In genomic region chrX:58031671-58032605, GRCm38 (mm10) we compare ENCODE assay signal across 8 mouse cellular contexts. TPM values are rescaled to one million over a fixed set of nuclear protein-coding genes. Genes with fewer than 3 reads are reported as not detected.
DNase-seq lines count a peak whose midpoint lies in the region; ATAC-seq and TF ChIP-seq lines count a peak whose summit lies in the region.
"Had no signal": no experiment of that assay in that cellular context is flagged by ENCODE, and none has a peak within 500 bp of the region (broad histone marks: within the 10 kb centered on the region; RNA-seq: fewer than 3 reads in every experiment).

No protein-coding gene starts in this region.

- no peak for TF ChIP-seq CTCF in layer of hippocampus, adult 2 months (conservative IDR thresholded peaks at IDR 0.05)

- intact Hi-C loops in gastrocnemius, postnatal 36 days (cut with DNase I), result no loop called here

- no peaks in the 10 kb centered on the region for H3K36me3 ChIP-seq in embryonic facial prominence, embryonic 10.5 days (replicated peaks)
- no peaks in the 10 kb centered on the region for H3K36me3 ChIP-seq in hindbrain, embryonic 14.5 days (replicated peaks; ENCODE audit: control insufficient read depth, insufficient read depth)
- no peaks in the 10 kb centered on the region for H3K36me3 ChIP-seq in neural tube, embryonic 14.5 days (ENCODE audit: control insufficient read depth, insufficient read depth, low read length)

- H3K27ac ChIP-seq in layer of hippocampus, adult 2 months, result peak overlapping the region; percentile 61
- H3K27ac ChIP-seq in embryonic facial prominence, embryonic 10.5 days (replicated peaks), result peak overlapping the region; percentile 63
- H3K27ac ChIP-seq in hindbrain, embryonic 14.5 days, result peak overlapping the region; percentile 80
- peak overlapping the region; percentile 67 for H3K27ac ChIP-seq in neural tube, embryonic 14.5 days (ENCODE audit: low read depth, low read length)

- 19% methylated on average over 56 of the region's 56 CpGs for WGBS in embryonic facial prominence, embryonic 10.5 days
- WGBS in hindbrain, embryonic 14.5 days, result 27% methylated on average over 55 of the region's 56 CpGs
- WGBS in neural tube, embryonic 14.5 days, result 19% methylated on average over 55 of the region's 56 CpGs

- peak overlapping the region; percentile 53 for H3K4me2 ChIP-seq in hindbrain, embryonic 14.5 days (replicated peaks)
- peak overlapping the region; percentile 46 for H3K4me2 ChIP-seq in neural tube, embryonic 14.5 days (ENCODE audit: low read depth, low read length)

- no peaks in the 10 kb centered on the region for H3K9me3 ChIP-seq in embryonic facial prominence, embryonic 10.5 days
- no peaks in the 10 kb centered on the region for H3K9me3 ChIP-seq in hindbrain, embryonic 14.5 days (ENCODE audit: control insufficient read depth, low read length)
- H3K9me3 ChIP-seq in neural tube, embryonic 14.5 days (ENCODE audit: control insufficient read depth, low read length), result no peaks in the 10 kb centered on the region

- peak overlapping the region; percentile 64 for H3K9ac ChIP-seq in hindbrain, embryonic 14.5 days
- H3K9ac ChIP-seq in neural tube, embryonic 14.5 days (replicated peaks; ENCODE audit: low read depth, low read length), result peak overlapping the region; percentile 47

- H3K4me3 ChIP-seq in layer of hippocampus, adult 2 months, result peak overlapping the region; percentile 44; the same call in 1 of the 2 replicates
- H3K4me3 ChIP-seq in embryonic facial prominence, embryonic 10.5 days, result peak overlapping the region; percentile 55
- peak overlapping the region; percentile 43 for H3K4me3 ChIP-seq in hindbrain, embryonic 14.5 days (replicated peaks; ENCODE audit: low read length)
- peak overlapping the region; percentile 38 for H3K4me3 ChIP-seq in neural tube, embryonic 14.5 days (ENCODE audit: low read depth, low read length)

- H3K4me1 ChIP-seq in embryonic facial prominence, embryonic 10.5 days, result peaks cover 7% of the 10 kb centered on the region; the same call in 1 of the 2 replicates
- no peaks in the 10 kb centered on the region for H3K4me1 ChIP-seq in hindbrain, embryonic 14.5 days (replicated peaks; ENCODE audit: control insufficient read depth, insufficient read depth, low read length)
- no peaks in the 10 kb centered on the region for H3K4me1 ChIP-seq in neural tube, embryonic 14.5 days (ENCODE audit: control insufficient read depth, insufficient read depth, low read length)

- ATAC-seq in hindbrain, embryonic 14.5 days (ENCODE audit: low FRiP score), result 0 out of 2 replicates have a peak, but pooled peaks have one; percentile 9
- ATAC-seq in neural tube, embryonic 14.5 days (ENCODE audit: low read depth), result peak; percentile 8; the same call in 1 of the 2 replicates
- ATAC-seq in erythroid progenitor cell, adult 5-6 weeks (replicated peaks; ENCODE audit: low FRiP score, poor library complexity, severe bottlenecking), result no peak

- H3K27me3 ChIP-seq in embryonic facial prominence, embryonic 10.5 days (replicated peaks; ENCODE audit: low read depth, poor library complexity, severe bottlenecking), result peaks cover 98% of the 10 kb centered on the region
- H3K27me3 ChIP-seq in hindbrain, embryonic 14.5 days (ENCODE audit: control insufficient read depth, insufficient read depth, low read length), result peaks cover 20% of the 10 kb centered on the region
- H3K27me3 ChIP-seq in neural tube, embryonic 14.5 days (ENCODE audit: control insufficient read depth, insufficient read depth, low read length), result no peaks in the 10 kb centered on the region

- no peak for DNase-seq in layer of hippocampus, adult 2 months (ENCODE audit: low spot score in 2 of 2)
- DNase-seq in layer of hippocampus, postnatal 10 days (ENCODE audit: low spot score in 2 of 2), result no peak
- DNase-seq in embryonic facial prominence, embryonic 10.5 days (ENCODE audit: low spot score), result peak; percentile 48
- no peak for DNase-seq in hindbrain, embryonic 14.5 days (ENCODE audit: low spot score)
- DNase-seq in gastrocnemius, postnatal 36 days, result no peak

RNA-seq across cellular contexts. Expression of gene Zic3, which starts 9.4 kb away (rescaled TPM):
- total RNA-seq in layer of hippocampus, adult 2 months (2021), result 1 to 10 TPM; 2.2 to 2.4 TPM
- total RNA-seq in layer of hippocampus, postnatal 10 days (2021), result 1 to 10 TPM; 6.6 to 6.8 TPM
- polyA plus RNA-seq in embryonic facial prominence, embryonic 10.5 days (2016; fragmentation: Nextera tagmentation; extraction: Ambion mirVana), result 5.4 and 5.9 TPM in 2 replicates
- 17.1 and 18.9 TPM in 2 replicates for polyA plus RNA-seq in hindbrain, embryonic 14.5 days (2014; fragmentation: Nextera tagmentation; extraction: Ambion mirVana)
- polyA plus RNA-seq in neural tube, embryonic 14.5 days (2014; fragmentation: Nextera tagmentation; extraction: Ambion mirVana), result 16.6 and 17.3 TPM in 2 replicates
- not detected for total RNA-seq in gastrocnemius, postnatal 36 days (2021)
- total RNA-seq in erythroid progenitor cell, adult 5-6 weeks (2015; ENCODE audit: low replicate concordance), result not detected in 2 replicates
- not detected in 2 replicates for total RNA-seq in erythroid progenitor cell, adult 5-6 weeks (2017; ENCODE audit: low replicate concordance)
- polyA plus RNA-seq: large intestine, adult 2 months had no signal
